Mouse (Mus musculus): Measurements from ENCODE around the gene Usp27x.
A peak's percentile ranks its signal among the peaks of the same experiment; 100 is the strongest.

The Usp27x gene

DNA sequence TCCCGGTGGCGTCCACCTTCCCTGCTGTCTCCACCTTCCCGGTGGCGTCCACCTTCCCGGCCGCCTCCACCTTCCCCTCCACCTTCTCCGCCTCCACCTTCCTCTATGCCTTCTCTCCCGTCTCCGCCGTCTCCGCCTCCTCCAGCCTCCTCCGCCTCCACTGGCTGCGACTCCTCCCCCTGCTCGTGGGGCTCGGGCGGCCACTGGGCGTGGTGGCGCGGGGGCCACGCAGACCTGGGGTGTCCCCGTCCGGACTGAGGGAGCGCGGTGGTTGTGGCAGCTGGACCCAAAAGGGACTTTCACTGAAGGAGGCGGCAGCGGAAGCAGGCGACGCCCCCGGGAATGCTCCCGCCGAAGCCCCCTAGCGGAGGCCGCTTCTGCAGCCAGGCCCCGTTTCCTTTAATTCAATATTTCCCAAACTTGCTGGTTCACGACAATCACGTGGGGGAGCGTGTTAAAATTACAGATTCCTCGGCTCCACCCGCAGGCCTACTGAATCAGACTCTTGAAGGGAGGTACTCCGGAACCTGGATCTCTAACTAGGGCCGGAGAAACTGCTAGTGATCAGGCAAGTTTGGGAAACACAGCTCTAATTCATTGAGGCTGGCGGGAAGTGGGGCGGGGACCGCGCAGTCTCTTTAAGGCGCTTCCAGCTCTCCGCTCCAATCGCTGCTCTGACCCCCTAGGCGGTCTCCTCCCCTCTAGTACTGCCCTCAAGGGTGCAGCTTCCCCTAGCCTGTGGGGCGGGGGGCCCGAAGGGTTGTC lies at the start of gene Usp27x:
Gene Usp27x (minus strand): TSS at position 115 of the 765 bp plus-strand sequence.
- peak; percentile 65 for DNase-seq (ENCODE audit: low spot score)

DNA sequence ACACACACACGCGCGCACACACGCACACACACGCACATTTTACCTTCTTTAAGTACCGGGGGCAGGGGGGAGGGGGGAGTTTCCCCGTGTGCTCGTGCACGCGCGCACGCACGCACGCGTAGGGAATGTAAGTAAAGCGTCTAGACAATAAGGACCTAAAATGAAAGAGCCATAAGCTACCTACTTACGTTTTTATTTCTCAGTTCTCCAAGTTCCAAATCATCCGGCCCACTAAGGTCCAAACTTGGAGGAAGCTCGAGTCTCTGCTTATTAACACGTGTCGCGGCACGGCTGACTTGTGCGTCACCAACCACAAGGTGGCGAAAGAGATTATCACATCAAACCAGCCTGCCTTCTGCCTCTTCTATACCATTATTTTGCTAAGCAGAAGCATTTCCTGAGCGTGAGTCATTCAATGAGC lies 47.1 kb upstream of the Usp27x start:
- DNase-seq (ENCODE audit: low spot score), result peak; percentile 75

- no peak for DNase-seq (ENCODE audit: low spot score)
Observed at GRCm38 (mm10) chrX:7422166-7422565, 46.5 kb upstream of the Usp27x start.

DNA sequence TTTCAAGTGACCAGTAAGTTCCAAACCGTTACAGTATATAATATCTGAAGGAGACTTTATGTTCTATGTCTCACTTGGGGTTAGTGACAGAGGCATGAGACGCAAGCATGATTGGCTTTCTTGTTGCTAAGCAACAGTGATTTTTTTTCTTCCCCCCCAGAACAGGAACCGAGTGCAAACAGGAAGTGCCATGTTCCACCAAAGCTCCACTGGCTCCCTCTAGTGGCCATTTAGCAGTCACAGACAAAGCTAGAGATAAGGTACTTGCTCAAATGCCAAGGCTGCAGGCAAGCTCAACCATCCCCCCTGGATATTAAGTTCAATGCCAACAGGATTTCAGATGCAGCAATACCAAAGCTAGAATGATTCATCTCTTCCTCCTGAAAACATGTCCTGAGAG lies 45.4 kb upstream of the Usp27x start:
- DNase-seq (ENCODE audit: low spot score), result peak; percentile 80

DNA sequence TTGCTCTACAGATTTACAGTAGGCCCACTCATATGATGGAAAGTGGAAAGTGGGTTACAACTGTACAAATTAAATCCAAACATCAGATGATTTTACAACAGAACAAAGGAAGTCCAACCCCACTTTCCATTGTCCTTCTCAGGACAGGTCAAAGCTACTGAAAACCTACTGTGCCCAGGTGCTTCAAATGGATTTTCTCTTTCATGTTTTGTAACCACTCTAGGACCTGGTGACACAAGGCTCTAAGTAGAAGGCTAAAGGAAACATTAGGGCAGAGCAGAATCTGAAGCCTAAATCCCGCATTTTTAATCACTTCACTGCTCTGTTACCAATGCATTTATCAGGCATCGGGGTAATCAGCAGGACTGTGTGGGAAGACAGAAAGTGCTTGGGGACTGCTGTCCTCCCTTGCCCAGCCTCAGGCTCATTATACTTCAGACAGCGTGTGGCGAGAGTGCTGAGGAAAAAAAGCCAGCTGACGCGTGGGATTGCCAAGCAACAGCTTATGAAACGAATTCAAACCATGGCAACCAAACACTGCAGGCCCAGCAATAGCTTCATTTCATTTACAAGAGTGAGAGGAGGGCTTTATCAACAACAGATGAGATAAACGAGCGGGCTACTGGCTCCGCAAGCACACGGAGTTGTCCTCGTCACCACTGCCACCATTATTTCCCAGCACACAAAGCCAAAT lies 40.7 kb upstream of the Usp27x start:
- DNase-seq (ENCODE audit: low spot score), result no peak

GRCm38 (mm10) chrX:7415308-7415707 lies 39.7 kb upstream of the Usp27x start:
- DNase-seq (ENCODE audit: low spot score), result no peak

DNA sequence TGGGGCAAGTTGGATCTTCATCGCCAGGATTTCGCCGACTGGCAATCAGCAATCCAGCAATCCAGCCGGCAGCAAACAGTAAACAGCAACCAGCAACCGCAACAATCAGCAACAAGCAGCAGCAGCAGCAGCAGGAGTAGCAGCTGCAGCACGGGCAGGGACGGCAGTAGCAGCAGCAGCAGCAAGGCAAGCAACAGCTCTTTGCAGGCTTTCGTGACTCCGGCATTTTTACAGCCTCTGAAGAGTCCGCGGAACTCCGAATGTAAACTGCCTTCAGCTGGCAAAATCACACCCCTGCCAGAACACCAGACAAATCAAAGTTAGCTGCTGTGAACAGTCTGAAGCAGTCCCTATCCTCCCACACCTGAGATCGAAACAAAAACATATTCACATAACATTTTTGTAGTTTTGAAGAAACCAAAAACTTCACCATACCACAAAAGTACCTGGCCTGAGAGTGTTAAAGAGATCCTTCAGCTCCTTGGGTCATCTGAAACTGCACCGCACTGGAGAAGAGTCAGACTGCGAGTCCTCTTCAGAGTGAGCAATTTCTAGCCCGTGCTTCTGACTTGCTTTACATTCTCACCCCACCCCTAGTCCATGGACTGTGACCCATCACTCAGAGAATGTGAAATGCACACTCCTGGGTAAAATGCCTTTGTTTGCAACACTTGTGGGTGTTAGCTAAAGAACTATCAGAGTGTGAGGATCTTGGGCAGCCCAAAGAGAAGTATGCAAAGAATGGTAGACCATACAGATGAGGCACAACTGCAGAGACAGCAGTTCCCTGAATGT lies 36.8 kb upstream of the Usp27x start:
- DNase-seq (ENCODE audit: low spot score), result no peak

GRCm38 (mm10) chrX:7376586-7376985 lies 956 bp upstream of the Usp27x start:
- no peak for DNase-seq (ENCODE audit: low spot score)

- DNase-seq (ENCODE audit: low spot score), result no peak
Observed at GRCm38 (mm10) chrX:7375322-7375715, 311 bp downstream of the Usp27x start.

DNA sequence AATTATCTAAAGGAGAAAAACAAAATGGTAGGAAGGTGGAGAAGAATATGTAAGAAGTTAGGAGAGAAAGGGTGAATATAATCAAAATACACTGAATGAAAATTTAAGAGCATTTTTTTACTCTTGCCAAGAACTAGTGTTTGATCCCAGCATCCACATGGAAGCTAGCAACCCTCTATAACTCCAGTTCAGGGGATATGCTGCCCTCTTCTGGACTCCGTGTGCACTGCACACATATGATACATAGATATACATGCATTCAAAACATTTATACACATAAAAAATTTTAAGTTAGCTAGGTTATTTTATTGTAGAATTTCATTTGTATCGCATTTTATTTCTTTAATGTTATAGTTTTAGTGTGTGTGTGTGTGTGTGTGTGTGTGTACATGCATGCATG lies 50.2 kb downstream of the Usp27x start:
- no peak for DNase-seq (ENCODE audit: low spot score)

DNA sequence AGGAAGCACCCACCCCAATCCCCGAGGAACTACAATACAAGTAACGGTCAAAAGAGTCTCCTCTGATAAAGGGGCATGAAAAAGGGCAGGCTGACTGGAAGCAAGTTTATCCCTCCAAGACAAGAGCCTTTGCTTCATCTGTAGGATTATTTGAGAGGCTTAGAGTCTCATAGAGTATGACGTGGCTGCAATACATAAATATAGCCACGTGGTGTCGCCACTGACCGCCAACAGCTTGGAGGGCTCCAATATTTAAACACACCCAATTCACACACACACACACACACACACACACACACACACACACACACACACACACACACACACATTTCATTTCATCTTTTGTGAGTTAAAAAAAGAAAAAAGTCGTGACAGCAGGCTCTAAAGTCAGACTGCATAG lies 53.3 kb downstream of the Usp27x start:
- DNase-seq (ENCODE audit: low spot score), result peak; percentile 59

Measured in T-cell, adult 2 months (primary cell).